Mouse (Mus musculus): ENCODE measurements around the gene Simc1. TPM values are rescaled to one million over a fixed set of nuclear protein-coding genes. Genes with fewer than 3 reads are reported as not detected.
A peak's percentile ranks its signal among the peaks of the same experiment; 100 is the strongest.
"Not testable (repeated sequence)": the region's sequence is repeated elsewhere in the genome, so short reads cannot be mapped to it uniquely, and the experiment has no call there.

Gene Simc1
- 1 to 10 TPM; 2.6 to 3.6 TPM for total RNA-seq (2021)
- long read RNA-seq, experiment 1, full-length matches to known transcripts, result 1 of 1 reads
- long read RNA-seq, experiment 1, partial matches to known transcripts, result 0 of 1 reads
- long read RNA-seq, experiment 1, other reads (novel, unspliced or antisense), result 0 of 1 reads
- long read RNA-seq, experiment 2, full-length matches to known transcripts, result 2 of 4 reads
- long read RNA-seq, experiment 2, partial matches to known transcripts, result 2 of 4 reads
- long read RNA-seq, experiment 2, other reads (novel, unspliced or antisense), result 0 of 4 reads

DNA sequence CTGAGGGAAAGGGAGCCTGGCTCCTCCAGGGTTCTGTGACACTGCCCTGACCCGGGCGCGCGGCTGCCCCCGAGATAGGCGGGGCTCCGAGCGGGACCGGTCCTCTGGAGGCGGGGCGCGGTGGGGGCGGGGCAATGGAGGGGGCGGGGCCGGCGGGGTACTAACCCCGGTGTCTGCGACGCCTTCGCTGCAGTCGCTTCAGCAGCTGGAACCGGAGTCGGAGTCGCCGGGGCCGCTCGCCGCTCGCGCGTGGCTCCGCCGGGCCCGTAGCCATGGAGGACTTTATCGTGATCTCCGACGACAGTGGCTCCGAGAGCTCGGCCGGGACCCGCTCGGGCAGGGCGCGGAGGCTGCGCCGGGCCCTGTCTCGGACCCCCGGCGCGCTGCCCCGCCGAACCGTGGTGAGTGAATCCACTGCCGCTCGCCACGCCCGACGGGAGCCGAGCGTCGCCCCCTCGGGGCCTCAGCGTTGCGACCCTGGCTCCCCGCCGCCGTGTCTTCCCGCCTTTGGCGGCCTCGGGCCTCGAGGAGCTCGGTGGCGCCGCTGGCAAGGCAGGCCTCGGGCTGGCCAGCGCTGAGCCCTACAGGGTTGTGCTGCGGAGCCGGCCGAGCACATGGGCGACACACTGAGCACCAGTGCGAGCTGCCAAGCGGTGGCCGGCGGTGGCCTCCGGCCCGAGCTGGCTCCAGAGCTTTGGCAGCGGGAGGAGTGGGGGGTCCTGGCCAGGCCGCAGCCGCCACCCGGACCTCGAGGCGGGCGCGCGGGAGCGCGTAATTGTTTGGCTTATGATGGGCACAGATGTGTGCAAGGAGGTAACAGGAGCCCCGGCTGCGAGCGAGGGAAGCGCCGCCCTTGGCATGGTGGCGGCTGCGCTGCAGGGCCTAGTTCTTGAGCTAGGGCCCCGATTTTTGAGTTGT, at the start of gene Simc1:
Gene Simc1, plus strand, starts transcription at position 176 of the 918 bp plus-strand sequence.
- intact Hi-C loops (cut with DNase I), result loop anchor here (5.0 kb wide), 1 partner anchor 37 kb away; the partner anchor contains the start of gene Thoc3
- no peak; the same call in 1 of the 2 replicates for TF ChIP-seq CTCF (IDR thresholded peaks at IDR 0.05)
- peak within 1 kb of the TSS; percentile 77 for H3K4me3 ChIP-seq
- peak; percentile 89 for DNase-seq
- H3K27ac ChIP-seq, result peak within 1 kb of the TSS; percentile 91

DNA sequence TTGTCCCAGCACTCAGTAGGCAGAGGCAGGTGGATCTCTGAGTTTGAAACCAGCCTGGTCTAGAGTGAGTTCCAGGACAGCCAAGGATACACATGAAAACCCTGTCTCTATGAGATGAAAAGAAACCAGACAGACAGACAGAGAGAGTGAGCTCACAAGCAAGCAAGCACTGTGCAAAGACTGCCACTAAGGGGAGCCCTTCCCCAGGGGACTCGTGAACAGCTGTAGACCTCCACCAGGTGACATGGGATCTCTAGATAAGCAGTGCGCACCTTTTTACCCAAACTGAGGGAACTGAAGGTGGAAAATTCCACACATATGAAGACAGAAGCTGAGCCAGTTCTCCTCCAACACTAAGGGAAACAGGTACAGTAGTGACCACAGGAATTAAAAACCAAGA, 46.5 kb upstream of the Simc1 start:
- peak; percentile 51 for TF ChIP-seq CTCF (IDR thresholded peaks at IDR 0.05)
- no peak for DNase-seq
- H3K4me3 ChIP-seq, result no peak overlapping the region
- no peak overlapping the region for H3K27ac ChIP-seq
- intact Hi-C loops (cut with DNase I), result no loop called here

DNA sequence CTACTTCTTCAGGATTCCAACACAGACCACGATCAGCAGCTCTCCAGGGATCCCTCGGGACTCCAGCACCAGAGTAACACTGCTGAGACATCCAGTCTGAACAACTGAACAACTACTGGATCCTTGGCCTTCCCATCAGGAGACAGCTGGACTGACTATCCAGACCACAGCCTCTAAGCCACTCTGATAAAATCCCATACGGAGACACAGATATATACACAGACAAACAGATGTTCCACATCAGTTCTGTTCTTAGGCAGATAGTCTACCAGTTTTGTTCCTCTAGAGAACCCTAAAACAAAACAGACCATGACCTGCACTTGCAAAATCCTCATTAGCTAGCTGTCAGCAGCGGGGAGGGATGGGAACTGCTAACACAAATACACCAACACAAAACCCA, 44.3 kb upstream of the Simc1 start:
- H3K4me3 ChIP-seq, result no peak overlapping the region
- no peak for TF ChIP-seq CTCF (IDR thresholded peaks at IDR 0.05)
- intact Hi-C loops (cut with DNase I), result no loop called here
- H3K27ac ChIP-seq, result no peak overlapping the region
- DNase-seq, result no peak

DNA sequence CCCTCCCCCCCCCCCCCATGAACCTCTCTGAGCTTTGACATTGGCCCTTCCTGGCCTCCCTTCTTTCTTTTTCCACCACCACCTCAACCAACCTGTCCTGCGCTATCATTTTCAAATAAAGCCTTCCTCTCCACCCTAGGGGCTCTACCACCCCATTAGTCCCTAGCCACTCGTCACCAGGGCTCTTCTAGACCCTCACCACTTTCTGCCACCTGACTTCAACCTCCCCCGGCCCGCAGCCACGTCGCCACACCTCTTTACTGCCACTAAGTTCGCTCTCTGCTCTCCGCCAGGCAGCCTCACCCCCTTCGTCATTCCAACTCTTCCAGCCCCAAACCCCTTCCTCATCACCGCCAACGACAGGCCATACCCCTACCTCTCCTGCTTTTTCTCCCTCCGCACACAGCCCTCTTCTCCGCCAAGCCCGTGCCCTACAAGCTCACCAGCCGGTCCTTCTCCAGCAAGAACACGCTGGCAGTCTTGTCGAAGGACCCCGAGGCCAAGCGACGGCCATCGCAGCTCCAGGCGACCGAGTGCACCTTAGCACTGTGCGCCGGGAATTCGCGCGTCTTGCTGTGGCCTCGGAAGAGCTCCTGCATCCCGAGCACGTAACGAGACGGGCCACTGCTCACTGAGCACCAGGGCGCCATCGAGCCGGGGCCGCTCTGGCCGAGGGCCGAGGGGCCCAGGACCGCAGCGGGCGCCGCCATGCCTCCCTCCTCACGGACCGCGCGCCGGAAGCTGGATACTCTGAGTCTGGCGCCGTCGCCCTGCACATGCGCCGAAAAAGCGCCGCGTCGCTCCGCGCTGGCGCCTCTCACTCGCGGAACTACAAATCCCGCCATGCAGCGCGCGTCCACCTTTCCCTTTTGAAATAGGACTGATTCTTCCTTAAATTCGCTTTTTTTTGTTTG, 35.2 kb upstream of the Simc1 start, which contains the start of gene Thoc3:
Gene Thoc3, minus strand, starts transcription at position 752 of the 914 bp plus-strand sequence.
- no peak for TF ChIP-seq CTCF (IDR thresholded peaks at IDR 0.05)
- intact Hi-C loops (cut with DNase I), result loop anchor here (5.0 kb wide), 3 partner anchors 34 to 154 kb away; partner anchors contain the start of genes 4833439L19Rik, Faf2 and Simc1
- peak; percentile 93 for DNase-seq
- H3K4me3 ChIP-seq, result peak within 1 kb of the TSS; percentile 98
- H3K27ac ChIP-seq, result peak within 1 kb of the TSS; percentile 85

DNA sequence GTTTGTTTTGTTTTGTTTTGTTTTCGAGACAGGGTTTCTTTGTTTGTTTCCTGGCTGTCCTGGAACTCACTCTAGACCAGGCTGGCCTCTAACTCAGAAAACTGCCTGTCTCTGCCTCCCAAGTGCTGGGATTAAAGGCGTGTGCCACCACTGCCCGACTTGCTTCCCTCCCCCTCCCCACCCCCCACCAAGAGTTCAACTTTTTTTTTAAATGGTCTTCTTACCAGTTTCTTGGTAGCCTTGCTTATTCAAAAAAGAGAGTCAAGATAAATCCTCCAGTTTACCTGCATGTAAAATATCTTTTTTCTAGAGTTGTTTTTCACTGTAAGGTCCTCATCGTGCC, 34.6 kb upstream of the Simc1 start:
- peak overlapping the region; percentile 85 for H3K27ac ChIP-seq
- intact Hi-C loops (cut with DNase I), result loop anchor here (5.0 kb wide), 3 partner anchors 33 to 153 kb away; partner anchors contain the start of genes 4833439L19Rik, Faf2 and Simc1
- no peak for TF ChIP-seq CTCF (IDR thresholded peaks at IDR 0.05)
- DNase-seq, result no peak
- peak overlapping the region; percentile 98 for H3K4me3 ChIP-seq

DNA sequence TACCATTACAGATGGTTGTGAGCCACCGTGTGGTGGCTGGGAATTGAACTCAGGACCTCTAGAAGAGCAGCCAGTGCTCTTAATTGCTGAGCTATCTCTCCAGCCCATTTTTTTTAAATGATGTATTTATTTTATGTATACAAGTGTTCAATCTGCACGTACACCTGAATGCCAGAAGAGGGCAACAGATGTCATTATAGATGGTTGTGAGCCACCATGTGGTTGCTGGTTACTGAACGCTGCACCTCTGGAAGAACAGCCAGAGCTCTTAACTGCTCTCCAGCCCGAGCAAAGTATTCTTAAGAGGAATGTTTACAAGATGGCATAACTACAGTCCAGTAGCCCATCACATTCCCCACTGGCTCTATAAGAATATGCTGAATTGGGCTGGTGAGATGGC, 31.6 kb upstream of the Simc1 start:
- Histone ChIP-seq H3K4me3 (no peak overlapping the region), H3K27ac (no peak overlapping the region)
- no peak for DNase-seq
- no peak for TF ChIP-seq CTCF (IDR thresholded peaks at IDR 0.05)
- intact Hi-C loops (cut with DNase I), result no loop called here

DNA sequence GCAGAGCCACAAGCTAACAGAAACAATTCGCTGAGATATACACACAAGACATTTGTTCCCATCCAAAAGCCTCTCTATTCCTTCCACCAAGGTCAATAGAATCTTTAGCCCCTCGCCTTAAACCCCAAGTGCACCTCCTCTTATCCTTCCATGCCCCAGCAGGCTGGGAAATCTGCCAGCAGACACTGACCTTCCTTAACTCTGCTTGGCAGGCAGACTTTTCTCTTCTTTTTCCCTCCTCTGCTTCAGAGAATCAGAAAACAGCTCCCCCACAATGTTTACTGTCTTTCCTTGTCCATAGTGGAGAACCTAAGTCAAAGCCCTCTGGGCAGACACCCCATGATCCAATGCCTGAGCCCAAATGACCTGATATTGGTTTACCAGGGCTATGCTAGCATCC, 28.6 kb upstream of the Simc1 start:
- Histone ChIP-seq H3K27ac (no peak overlapping the region), H3K4me3 (no peak overlapping the region)
- intact Hi-C loops (cut with DNase I), result no loop called here
- TF ChIP-seq CTCF (IDR thresholded peaks at IDR 0.05), result no peak
- DNase-seq, result no peak

DNA sequence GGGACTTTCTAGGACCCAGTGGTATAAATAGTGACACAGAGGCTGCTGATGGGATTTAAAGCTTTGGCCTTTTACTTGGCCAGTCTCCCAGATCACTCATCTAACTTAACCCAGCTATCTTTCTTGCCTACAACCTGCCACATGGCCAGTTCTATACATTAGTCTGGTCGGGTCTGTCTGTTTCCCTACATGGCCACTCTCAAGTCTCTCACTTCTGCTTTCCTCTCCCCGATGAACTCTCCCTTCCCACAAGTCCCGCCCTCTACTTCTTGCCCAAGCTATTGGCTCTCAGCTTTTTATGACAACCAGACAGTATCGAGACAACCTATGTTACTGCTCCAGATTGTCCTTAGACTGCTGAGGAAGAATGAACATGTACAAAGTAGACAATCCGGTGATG, 27.9 kb upstream of the Simc1 start:
- no peak overlapping the region for H3K4me3 ChIP-seq
- no peak for DNase-seq
- TF ChIP-seq CTCF (IDR thresholded peaks at IDR 0.05), result no peak
- intact Hi-C loops (cut with DNase I), result no loop called here
- H3K27ac ChIP-seq, result no peak overlapping the region

DNA sequence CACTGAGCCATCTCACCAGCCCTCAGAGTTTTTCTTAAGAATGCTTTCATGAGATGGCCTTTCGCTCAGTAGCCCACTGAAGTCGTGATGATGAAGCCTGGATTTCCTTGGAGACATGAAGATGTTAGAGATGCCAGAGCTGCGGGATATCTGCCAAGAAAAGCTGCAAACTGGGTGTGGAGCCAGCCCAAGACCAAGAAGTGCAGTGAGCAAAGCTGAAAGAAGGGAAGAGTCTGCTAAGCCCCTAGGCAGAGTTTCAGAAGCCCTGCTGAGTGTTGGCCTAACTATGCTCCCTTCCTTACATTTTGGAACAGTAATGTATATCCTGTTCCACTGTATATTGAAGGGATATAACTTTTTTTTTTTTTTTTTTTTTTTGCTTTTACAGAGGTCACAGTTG, 24.3 kb upstream of the Simc1 start:
- intact Hi-C loops (cut with DNase I), result no loop called here
- DNase-seq, result no peak
- TF ChIP-seq CTCF (IDR thresholded peaks at IDR 0.05), result no peak
- no peak overlapping the region for H3K4me3 ChIP-seq
- H3K27ac ChIP-seq, result no peak overlapping the region

DNA sequence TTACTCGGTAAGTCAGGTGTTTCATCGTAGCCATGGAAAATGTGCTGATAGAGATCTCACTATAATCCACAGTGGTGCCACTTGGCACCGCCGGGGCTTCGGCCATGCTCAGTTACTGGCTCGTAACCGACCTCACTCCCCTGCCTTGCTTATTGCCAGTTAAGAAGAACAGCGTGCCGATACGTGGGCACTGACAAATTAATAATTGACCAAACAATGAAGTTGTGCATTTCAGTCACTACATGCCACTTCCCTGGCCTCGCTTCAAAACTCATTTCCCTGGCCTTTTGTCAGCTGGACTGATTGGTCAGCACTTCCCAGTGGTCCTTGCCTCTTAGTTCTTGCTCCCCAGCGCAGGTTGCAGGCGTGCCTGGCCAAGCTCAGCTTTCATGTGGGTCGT, 22.1 kb upstream of the Simc1 start:
- TF ChIP-seq CTCF (IDR thresholded peaks at IDR 0.05), result no peak
- Histone ChIP-seq H3K4me3 (no peak overlapping the region), H3K27ac (no peak overlapping the region)
- DNase-seq, result no peak
- intact Hi-C loops (cut with DNase I), result no loop called here

DNA sequence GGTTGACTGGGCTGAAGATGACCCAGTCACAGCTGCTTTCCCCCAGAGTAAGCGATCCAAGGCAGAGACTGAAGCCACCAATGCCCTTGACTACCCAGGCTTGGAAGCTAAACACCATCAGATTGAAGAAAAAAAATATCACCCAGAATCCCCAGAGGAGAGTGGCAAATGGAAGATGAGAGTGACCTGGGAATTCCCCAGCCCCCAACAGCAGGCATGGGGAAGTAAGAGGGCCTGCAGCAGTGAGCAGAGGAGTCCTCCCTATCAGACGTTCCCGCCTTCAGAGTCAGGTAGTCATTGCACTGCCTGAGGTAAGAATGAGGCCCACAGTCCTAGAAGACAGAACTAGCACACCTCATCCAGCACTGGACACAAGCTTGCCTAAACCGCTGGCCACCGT, 13.2 kb upstream of the Simc1 start:
- H3K4me3 ChIP-seq, result no peak overlapping the region
- H3K27ac ChIP-seq, result no peak overlapping the region
- intact Hi-C loops (cut with DNase I), result no loop called here
- no peak for TF ChIP-seq CTCF (IDR thresholded peaks at IDR 0.05)
- DNase-seq, result no peak

DNA sequence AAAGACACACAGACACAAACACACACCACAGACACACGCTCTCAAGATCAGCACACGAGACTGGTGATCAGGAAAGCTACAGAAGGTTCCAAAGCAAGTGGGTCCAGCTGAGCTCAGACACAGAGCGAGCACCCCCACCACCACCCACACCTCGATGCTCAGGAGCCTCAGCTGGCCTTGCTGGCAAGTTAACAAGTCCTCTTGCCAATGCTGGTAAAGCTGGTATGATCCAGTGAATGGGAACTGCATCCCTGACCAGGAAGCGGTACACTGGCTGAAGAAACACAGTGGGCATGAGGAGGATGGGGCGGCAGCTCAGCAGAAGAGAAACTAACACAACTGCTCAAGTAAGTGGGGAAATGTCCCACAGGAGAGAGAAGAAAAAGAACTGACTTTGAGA, 12.2 kb upstream of the Simc1 start:
- no peak for TF ChIP-seq CTCF (IDR thresholded peaks at IDR 0.05)
- no peak overlapping the region for H3K27ac ChIP-seq
- intact Hi-C loops (cut with DNase I), result no loop called here
- H3K4me3 ChIP-seq, result no peak overlapping the region
- no peak for DNase-seq

DNA sequence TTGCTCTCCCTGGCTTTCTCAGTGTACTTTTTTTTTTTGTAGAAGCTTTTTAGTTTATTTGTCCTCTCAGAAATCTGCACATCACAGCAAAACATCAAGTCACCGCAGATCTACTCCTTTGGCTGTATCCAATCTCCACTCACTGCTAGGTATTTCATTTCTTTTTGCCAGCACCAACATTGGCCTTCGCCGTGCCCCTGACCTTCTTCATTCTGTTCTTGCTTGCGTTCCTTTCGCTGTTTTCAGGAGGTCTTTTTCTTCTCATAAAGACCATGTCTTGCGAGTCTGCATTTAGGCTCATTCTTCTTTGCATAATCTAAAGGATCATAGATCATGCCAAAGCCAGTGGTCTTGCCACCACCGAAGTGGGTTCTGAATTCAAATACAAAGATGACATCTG, 4.0 kb upstream of the Simc1 start:
- H3K27ac ChIP-seq; H3K4me3 ChIP-seq; intact Hi-C loops (cut with DNase I); DNase-seq: not testable (repeated sequence)

Data from gastrocnemius, adult 2 months (tissue).